Mouse (Mus musculus) cerebral cortex, adult 2 months (tissue): ENCODE data around the gene Pnpo.

Experiments
- WGBS: fragments of 180-500 bp; shearing (Covaris S2); methylation state at CpG from one replicate; pipeline ENCODE4 v1.1.7; 2018; 5-methylcytosine and 5-hydroxymethylcytosine counted together

Pnpo gene

GRCm38 (mm10) chr11:96908594-96908993 lies 35.2 kb downstream of the Pnpo start:
- 97% methylated on average over 12 of the region's 12 CpGs for WGBS

GRCm38 (mm10) chr11:96906431-96907161 lies 37.2 kb downstream of the Pnpo start:
- WGBS: 84% methylated on average over 15 of the region's 15 CpGs

- 62% methylated on average over 16 of the region's 16 CpGs for WGBS
Observed at GRCm38 (mm10) chr11:96902639-96903635, 40.8 kb downstream of the Pnpo start.

- 82% methylated on average over 9 of the region's 9 CpGs for WGBS
Observed at GRCm38 (mm10) chr11:96901332-96901731, 42.5 kb downstream of the Pnpo start.

- 63% methylated on average over 13 of the region's 13 CpGs for WGBS
Observed at GRCm38 (mm10) chr11:96899449-96900306, 44.1 kb downstream of the Pnpo start.

GRCm38 (mm10) chr11:96895886-96896285 lies 47.9 kb downstream of the Pnpo start:
- 83% methylated on average over 4 of the region's 4 CpGs for WGBS

- WGBS: 48% methylated on average over 11 of the region's 11 CpGs
Observed at GRCm38 (mm10) chr11:96893203-96893842, 50.5 kb downstream of the Pnpo start.

- 83% methylated on average over 14 of the region's 14 CpGs for WGBS
Observed at GRCm38 (mm10) chr11:96891784-96892527, 51.8 kb downstream of the Pnpo start.
